Mouse (Mus musculus) stomach, postnatal 0 days (tissue): ENCODE measurements around the gene Lrrfip2. TPM values are rescaled to one million over a fixed set of nuclear protein-coding genes. Genes with fewer than 3 reads are reported as not detected.

Experiments
- ATAC-seq: fragments of 200-750 bp; cut with Nextera tagmentation; 2 replicates; pipeline ENCODE4 v1.8.0; 2017; ENCODE audit not compliant: low FRiP score, low TSS enrichment
- DNase-seq: peaks from one replicate; pipeline ENCODE4 v3.0.0-alpha.2; 2016; ENCODE audit warnings: low spot score
- H3K27ac ChIP-seq: fragments of 300-500 bp; sonication (generic); replicated peaks from 2 replicates; pipeline ENCODE4 v1.5.1; 2014; ENCODE audit warnings: mild to moderate bottlenecking, control low read depth
- H3K27me3 ChIP-seq: fragments of 300-500 bp; sonication (generic); 2 replicates; pipeline ENCODE4 v1.6.1; 2014; ENCODE audit warnings: low read length; ENCODE audit not compliant: control insufficient read depth, insufficient read depth
- H3K36me3 ChIP-seq: fragments of 300-500 bp; sonication (generic); 2 replicates; pipeline ENCODE4 v1.6.1; 2014; ENCODE audit warnings: low read length, mixed read lengths; ENCODE audit not compliant: control insufficient read depth, insufficient read depth
- H3K4me1 ChIP-seq: fragments of 300-500 bp; sonication (generic); replicated peaks from 2 replicates; pipeline ENCODE4 v1.6.1; 2014; ENCODE audit warnings: antibody characterized with exemption; ENCODE audit not compliant: control insufficient read depth, insufficient read depth
- H3K4me2 ChIP-seq: fragments of 300-500 bp; sonication (generic); replicated peaks from 2 replicates; pipeline ENCODE4 v1.6.1; 2014; ENCODE audit warnings: low read depth, mild to moderate bottlenecking, control low read depth, moderate library complexity
- H3K4me3 ChIP-seq: fragments of 300-500 bp; sonication (generic); 2 replicates; pipeline ENCODE4 v1.5.1; 2014; ENCODE audit warnings: low read depth, low read length, control low read depth
- H3K9ac ChIP-seq: fragments of 300-500 bp; sonication (generic); 2 replicates; pipeline ENCODE4 v1.6.1; 2014; ENCODE audit warnings: mild to moderate bottlenecking, low read length, control low read depth, mixed read lengths
- H3K9me3 ChIP-seq: fragments of 300-500 bp; sonication (generic); 2 replicates; pipeline ENCODE4 v1.6.1; 2016; ENCODE audit warnings: low read length; ENCODE audit not compliant: control insufficient read depth
- CTCF ChIP-seq: IDR thresholded peaks from 2 replicates; pipeline ENCODE4 v1.5.1; 2016; ENCODE audit warnings: antibody characterized with exemption, low read depth, mild to moderate bottlenecking, moderate library complexity
- EP300 ChIP-seq: optimal IDR thresholded peaks from 2 replicates; pipeline ENCODE3; 2016; ENCODE audit warnings: antibody characterized with exemption
- WGBS: fragments of 180-500 bp; shearing (Covaris S2); extraction: QIAGEN DNeasy Blood & Tissue Kit; methylation state at CpG from one replicate; pipeline ENCODE4 v1.1.7; 2014; 5-methylcytosine and 5-hydroxymethylcytosine counted together
- polyA plus RNA-seq: library from polyadenylated mRNA; unstranded; fragments of >200 nt; fragmentation: Nextera tagmentation; extraction: Ambion mirVana; gene quantifications from 2 replicates; pipeline ENCODE4 v1.2.1, GENCODE M21; 2015

The Lrrfip2 gene
- polyA plus RNA-seq, result 33.2 and 34.1 TPM in 2 replicates

DNA sequence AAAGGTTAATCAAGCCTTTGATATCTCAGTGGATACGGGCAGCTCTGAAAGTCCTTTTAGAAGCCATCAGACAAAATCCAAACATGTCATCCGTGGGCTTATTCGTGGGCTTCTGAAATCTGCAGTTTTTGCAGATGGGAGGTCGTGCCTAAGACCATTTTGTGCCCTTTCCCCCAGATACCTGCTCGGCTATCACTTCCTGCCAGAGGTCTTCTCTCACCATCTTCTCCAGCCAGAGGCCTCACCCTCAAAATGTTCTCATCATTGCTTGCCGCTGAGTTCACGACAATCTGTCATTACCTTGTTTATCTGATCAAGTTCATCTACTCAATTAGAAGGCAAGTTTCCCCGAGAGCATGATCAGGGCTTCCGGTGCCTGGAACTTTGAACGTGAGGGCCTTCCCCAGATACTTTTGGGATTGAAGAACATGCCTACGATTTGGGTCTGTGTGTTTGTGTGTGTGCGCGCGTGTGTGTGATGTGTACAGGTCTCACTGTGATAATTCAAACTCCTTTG is at the start of gene Lrrfip2:
Lrrfip2 (plus strand) TSS at position 467 of the 517 bp plus-strand sequence.
- Histone ChIP-seq H3K9ac (peak within 1 kb of the TSS; percentile 90), H3K4me2 (peak within 1 kb of the TSS; percentile 80), H3K9me3 (no peaks in the 10 kb centered on the region), H3K4me3 (peak within 1 kb of the TSS; percentile 97), H3K27me3 (no peaks in the 10 kb centered on the region), H3K4me1 (no peaks in the 10 kb centered on the region), H3K27ac (peak within 1 kb of the TSS; percentile 90), H3K36me3 (no peaks in the 10 kb centered on the region)
- ATAC-seq (no peak), DNase-seq (no peak)
- WGBS, result 30% methylated on average over 14 of the region's 14 CpGs
- no peak for TF ChIP-seq EP300
- TF ChIP-seq CTCF, result no peak

DNA sequence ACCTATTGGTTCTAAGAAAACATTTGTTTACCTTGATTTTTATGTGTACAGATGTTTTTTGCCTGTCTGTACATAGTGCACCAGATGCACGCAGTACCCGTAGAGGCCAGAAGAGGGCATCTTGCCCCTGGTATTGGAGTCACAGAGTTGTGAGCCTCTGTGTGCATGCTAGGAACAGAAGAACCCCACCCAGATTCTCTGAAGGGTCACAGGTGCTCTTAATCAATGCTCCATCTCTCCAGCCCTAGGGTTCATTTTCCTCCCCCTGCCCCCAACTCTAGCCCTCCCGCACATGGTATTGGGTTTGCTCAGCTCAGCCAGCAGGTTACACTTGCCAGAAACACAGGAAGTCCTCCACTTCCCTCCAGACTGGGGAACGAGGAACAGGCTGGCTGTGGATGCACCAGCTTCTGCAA is 46.8 kb upstream of the Lrrfip2 start:
- Histone ChIP-seq H3K4me1 (no peaks in the 10 kb centered on the region), H3K4me2 (no peak overlapping the region), H3K4me3 (no peak overlapping the region), H3K9me3 (0 out of 2 replicates have a peak, but pooled peaks cover 3% of the 10 kb centered on the region), H3K27me3 (no peaks in the 10 kb centered on the region), H3K27ac (no peak overlapping the region), H3K36me3 (no peaks in the 10 kb centered on the region), H3K9ac (no peak overlapping the region)
- no peak for TF ChIP-seq EP300
- TF ChIP-seq CTCF, result peak; percentile 79
- ATAC-seq, result no peak
- DNase-seq, result peak; percentile 59
- 25% methylated on average over 4 of the region's 4 CpGs for WGBS

DNA sequence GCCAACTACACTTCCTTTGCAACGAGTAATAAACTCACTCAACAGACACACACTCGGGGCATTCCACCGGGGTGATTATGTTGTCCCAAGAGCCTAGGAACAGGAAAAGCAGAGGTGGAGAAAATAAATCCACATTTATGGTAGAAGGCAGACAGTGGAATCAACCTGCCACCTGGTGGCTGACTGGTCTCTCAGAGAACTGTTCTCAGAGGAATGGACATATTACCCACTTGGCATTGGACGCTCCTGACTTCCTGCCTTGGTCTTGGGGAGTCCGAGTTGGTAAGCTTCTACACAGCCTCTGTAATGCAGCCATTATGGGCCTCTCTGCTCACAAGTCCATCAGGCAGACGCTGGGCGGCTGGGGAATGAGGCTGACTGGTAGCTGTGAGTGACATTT is 45.2 kb upstream of the Lrrfip2 start:
- no peaks in the 10 kb centered on the region for H3K4me1 ChIP-seq
- H3K4me2 ChIP-seq, result no peak overlapping the region
- 0 out of 2 replicates have a peak, but pooled peaks cover 3% of the 10 kb centered on the region for H3K9me3 ChIP-seq
- TF ChIP-seq CTCF (peak; percentile 77), EP300 (no peak)
- WGBS, result 45% methylated on average over 7 of the region's 7 CpGs
- no peak overlapping the region for H3K4me3 ChIP-seq
- no peak for ATAC-seq
- H3K36me3 ChIP-seq, result no peaks in the 10 kb centered on the region
- no peak overlapping the region for H3K9ac ChIP-seq
- H3K27ac ChIP-seq, result no peak overlapping the region
- H3K27me3 ChIP-seq, result no peaks in the 10 kb centered on the region
- peak; percentile 45 for DNase-seq

DNA sequence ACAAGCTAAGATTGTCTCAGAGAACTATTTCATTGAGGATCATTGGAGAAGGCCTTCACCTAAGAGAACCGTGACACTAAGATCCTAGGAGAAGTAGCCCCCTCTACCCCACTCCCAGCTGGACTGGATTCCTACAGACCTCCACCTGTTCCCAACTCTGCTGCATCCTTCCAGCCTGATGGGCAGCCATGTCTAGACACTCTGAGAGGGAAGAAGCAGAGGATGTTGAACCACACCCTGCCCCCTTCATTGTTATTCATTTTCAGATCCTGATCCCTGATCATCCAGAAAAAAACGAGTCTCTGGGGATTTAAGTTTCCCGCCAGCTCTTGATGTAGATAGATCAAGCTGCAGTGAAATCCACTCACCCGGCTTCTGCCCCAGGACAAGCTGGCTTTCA is 44.4 kb upstream of the Lrrfip2 start:
- Histone ChIP-seq H3K9ac (no peak overlapping the region), H3K36me3 (no peaks in the 10 kb centered on the region), H3K4me3 (no peak overlapping the region), H3K4me2 (no peak overlapping the region), H3K27me3 (no peaks in the 10 kb centered on the region), H3K27ac (no peak overlapping the region), H3K4me1 (no peaks in the 10 kb centered on the region), H3K9me3 (0 out of 2 replicates have a peak, but pooled peaks cover 3% of the 10 kb centered on the region)
- no peak for DNase-seq
- ATAC-seq, result no peak
- 75% methylated on average over 4 of the region's 4 CpGs for whole genome bisulfite sequencing
- TF ChIP-seq CTCF, result no peak
- TF ChIP-seq EP300, result no peak

DNA sequence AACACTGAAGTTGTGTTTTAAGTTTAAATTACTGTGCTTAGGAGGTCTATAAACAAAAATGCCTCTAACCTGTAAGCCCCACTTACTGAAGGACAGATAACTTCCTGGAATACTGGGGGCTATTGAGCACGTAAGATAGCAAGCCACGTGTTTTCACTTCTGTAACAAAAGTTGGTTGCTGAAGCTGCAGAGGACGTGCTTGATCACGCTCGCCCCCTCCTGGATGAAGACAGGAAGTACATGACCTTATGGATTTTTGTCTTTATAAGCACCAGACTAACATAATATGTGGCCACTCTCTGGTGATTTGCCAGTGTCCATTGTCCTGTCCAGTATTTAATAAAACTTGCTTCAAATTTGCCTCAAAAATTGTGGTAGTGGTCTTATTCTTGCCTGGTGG is 39.6 kb upstream of the Lrrfip2 start:
- no peak overlapping the region for H3K4me2 ChIP-seq
- H3K9me3 ChIP-seq, result 0 out of 2 replicates have a peak, but pooled peaks cover 3% of the 10 kb centered on the region
- ATAC-seq (no peak), DNase-seq (no peak)
- no peaks in the 10 kb centered on the region for H3K4me1 ChIP-seq
- H3K36me3 ChIP-seq, result no peaks in the 10 kb centered on the region
- no peak overlapping the region for H3K27ac ChIP-seq
- no peak overlapping the region for H3K9ac ChIP-seq
- no peak for TF ChIP-seq EP300
- TF ChIP-seq CTCF, result peak; percentile 59
- WGBS, result 67% methylated on average over 5 of the region's 5 CpGs
- H3K27me3 ChIP-seq, result no peaks in the 10 kb centered on the region
- no peak overlapping the region for H3K4me3 ChIP-seq

- ATAC-seq (no peak), DNase-seq (no peak)
- Histone ChIP-seq H3K4me1 (no peaks in the 10 kb centered on the region), H3K27ac (no peak overlapping the region), H3K27me3 (no peaks in the 10 kb centered on the region), H3K4me3 (no peak overlapping the region), H3K4me2 (no peak overlapping the region), H3K9me3 (no peaks in the 10 kb centered on the region), H3K36me3 (no peaks in the 10 kb centered on the region), H3K9ac (no peak overlapping the region)
- TF ChIP-seq EP300 (no peak), CTCF (no peak)
- WGBS, result 81% methylated on average over 8 of the region's 8 CpGs
Measured at GRCm38 (mm10) chr9:111080801-111081200, 36.6 kb upstream of the Lrrfip2 start.
